Mouse (Mus musculus): ENCODE results near the gene Psrc1.
A peak's percentile ranks its signal among the peaks of the same experiment; 100 is the strongest.

Psrc1 gene

GRCm38 (mm10) chr3:108383485-108384354, at the start of gene Psrc1:
Gene Psrc1, plus strand, starts transcription at chr3:108383839.
- peak; percentile 43 to 52 for DNase-seq

- DNase-seq, result no peak
Observed at GRCm38 (mm10) chr3:108336878-108337277, 46.8 kb upstream of the Psrc1 start.

DNA sequence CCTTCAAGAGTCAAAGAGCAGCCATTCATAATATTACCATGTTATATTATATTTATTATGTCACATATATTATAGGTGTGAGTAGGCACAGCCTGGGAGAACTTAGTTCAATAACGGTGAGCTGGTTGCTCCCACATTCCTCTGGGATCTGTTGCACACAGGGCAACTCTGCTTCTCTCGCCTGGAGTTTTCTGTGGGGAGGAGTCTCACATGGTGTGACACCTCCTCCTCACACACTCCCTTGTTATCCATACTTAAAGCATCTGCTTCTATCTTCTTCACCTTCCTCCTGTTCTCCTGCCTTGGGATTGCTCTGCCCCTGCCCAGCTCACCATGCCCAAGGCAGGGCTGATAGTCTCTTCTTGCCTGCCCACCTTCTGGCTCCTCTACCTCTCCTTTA, 42.6 kb upstream of the Psrc1 start:
- no peak for DNase-seq

DNA sequence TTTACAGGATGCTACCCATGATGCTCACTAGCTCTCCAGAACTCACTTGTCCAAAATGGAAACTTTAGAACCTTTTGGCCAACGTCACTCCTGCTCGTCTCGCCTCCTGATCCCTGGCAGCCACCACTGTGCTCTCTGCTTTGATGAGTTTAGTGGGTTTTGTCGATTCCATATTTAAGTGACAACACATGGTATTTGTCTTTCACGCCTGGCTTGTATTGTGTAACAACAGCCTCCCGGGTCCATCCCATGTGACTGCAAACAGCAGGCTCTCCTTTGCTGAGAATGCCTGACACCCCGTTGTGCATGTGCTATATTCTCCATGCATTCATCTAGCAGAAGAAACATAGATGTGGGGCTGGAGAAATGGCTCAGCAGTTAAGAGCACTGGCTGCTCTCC, 41.5 kb upstream of the Psrc1 start:
- DNase-seq, result no peak

GRCm38 (mm10) chr3:108345855-108346254, 37.8 kb upstream of the Psrc1 start:
- no peak for DNase-seq

GRCm38 (mm10) chr3:108348376-108348775, 35.3 kb upstream of the Psrc1 start:
- no peak for DNase-seq

- DNase-seq, result no peak
Observed at GRCm38 (mm10) chr3:108355245-108355644, 28.4 kb upstream of the Psrc1 start.

DNA sequence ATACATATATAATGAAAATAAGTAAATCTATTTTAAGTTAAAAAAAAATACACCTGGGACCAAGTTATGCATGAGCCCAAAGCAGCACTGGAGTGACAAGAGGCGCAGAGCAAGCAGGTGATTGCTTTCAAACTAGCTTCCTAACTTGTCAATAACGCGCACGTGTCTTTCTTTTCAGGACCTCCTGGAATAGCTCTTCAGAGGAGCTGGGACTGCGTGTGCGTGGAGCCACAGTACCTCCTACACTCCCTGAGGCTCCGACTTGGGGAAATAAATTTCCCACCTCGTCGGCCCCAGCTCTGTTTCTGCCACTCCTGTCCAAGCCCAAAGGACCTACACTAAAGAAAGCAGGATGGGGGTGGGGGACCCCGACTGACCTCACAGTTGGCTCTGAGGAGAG, 26.6 kb upstream of the Psrc1 start:
- DNase-seq, result no peak

DNA sequence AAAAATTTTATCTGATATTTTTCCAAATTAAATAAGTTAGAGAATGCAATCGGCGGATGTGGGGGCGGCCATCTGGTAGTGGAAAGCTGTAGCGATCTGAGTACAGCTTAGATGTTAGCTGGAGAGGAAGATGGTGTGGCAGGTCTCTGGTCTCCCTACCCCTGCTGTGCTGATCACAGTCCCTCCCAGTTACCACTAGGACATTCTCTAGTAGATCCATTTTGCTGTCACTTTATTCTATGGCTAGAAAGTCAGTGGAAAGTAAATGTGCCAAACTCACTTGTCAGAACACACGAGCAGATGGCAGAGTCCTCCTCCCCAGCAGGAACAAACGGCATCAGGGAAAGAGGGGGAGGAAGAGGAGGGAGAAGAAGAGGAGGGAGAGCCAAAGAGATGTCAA, 25.2 kb upstream of the Psrc1 start:
- no peak for DNase-seq

DNA sequence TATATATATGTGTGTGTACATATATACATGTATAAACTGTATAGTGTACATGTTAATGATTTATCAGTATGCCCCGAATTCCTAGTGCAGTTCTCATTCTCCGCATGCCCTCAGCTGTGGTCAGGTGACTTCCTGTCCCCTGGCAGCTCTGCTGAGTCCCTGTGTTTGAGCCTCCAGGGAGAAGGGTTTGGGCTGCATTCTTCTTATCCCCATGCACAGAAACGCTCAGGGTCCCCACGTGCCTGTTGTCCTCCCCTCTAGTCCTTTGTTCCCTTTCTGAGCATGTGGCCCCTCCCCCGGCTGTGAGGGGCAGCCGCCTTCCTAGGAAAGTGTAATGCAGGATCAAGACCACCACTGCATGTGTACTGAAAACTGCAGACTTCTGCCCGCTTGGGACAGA, 22.7 kb upstream of the Psrc1 start:
- DNase-seq, result no peak

DNA sequence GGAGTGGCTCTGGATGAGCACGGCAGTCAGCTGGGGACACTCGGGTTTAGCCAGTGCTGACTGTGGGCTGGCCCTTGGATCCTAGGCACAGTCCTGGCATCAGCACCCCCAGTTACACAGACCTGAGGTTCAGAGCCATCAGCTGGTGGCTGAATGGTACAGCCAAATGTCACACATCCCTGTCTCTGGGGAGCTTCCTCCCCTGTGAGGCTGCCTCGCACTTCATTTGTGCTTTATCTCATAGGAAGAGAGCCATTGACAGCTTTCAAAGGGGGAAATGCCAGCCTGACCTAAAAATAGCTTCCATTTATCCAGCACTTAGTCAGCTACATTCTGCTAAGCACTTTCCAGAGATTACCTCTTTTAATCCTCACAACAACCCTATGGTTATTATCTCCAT, 20.0 kb upstream of the Psrc1 start:
- DNase-seq, result no peak

DNA sequence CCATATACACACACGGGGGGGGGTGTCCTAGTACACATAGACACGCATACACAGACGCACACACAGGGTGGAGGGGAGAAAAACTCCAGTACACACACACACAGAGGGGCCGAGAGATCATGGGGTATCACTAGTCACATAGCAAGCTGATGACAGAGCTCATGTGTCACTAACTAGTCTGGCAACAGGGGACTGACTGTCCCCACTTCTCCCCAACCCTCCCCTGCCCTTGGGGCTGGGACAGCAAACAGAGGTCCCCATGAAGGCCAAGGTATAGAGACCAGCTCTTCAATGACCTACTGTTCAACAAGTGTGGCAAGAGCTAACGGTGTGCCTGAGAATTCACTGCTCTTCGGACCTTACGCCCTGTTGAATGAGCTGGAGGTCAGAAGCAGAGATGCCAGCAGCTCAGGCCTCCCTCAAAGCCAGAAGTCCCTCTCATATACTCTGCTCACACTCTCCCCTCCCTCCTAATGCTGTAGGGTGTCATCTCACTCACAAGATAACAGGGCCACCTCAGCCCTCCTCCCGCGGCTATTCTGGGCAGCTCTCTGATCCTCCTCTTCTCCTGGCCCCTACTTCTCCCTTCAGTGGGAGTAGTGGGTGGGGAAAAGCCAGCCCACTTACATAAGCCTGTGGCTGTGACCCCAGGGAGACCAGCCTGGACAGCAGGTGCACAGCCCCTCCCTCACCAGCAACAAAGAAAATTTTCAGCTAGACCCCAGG, 19.2 kb upstream of the Psrc1 start, which contains the start of gene Mybphl:
Mybphl (plus strand) TSS at position 642 of the 726 bp plus-strand sequence.
- DNase-seq, result no peak

DNA sequence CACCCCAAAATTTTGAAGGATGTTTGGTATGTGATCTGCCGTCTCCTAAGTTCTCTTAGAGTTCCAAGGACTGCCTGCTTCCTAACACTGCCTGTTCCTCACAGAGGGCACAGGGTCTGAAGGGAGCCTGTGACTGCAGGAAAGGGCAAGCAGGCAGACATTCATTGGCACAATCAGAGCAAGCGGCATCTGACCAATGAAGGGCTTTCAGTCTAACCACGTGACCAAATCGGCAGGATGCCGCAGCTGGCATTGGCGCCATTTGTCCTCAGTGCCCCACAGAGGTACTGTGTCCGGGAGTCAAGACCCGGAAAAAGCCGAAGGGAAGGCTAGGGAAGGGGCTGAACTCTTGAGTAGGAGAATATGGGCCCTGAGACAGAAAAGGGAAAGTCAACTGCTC, 16.5 kb upstream of the Psrc1 start:
- DNase-seq, result no peak

DNA sequence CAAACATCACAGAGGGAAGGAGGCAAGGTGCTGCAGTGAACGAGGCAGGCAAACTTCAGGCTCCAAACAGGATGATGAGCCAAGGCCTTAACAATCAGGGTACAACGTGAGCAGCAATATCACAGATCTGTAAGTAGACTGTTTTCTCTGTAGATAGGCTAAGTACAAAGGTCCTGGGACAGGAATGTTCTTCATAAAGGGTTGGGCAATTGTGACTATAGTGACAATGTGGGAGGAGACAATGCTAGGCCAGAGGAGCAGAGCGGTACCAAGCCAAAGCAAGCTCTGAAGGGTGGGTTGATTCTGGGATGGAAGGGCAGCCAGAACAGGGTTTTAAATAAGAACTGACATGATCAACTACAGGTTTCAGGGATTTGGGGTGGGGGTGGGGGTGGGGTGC, 15.8 kb upstream of the Psrc1 start:
- DNase-seq, result no peak

DNA sequence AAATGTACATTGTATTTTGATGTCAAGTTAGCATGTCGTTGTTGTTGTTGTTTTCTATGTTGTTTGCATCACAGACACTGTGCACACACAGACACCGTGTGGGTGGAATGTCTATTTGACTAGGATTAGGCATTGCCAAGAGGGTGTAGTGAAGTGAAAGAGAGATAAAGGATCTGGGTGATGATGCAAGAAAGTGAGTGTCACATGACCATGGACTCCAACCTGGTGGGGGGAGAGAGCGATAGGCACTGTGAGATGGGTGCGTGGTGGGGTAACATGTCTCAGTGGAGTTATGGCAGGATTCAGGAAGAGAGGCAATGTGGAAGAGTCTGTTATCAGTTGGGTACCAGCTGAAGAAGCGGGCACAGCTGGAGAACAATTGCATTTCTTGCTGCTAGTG, 14.9 kb upstream of the Psrc1 start:
- no peak for DNase-seq

DNA sequence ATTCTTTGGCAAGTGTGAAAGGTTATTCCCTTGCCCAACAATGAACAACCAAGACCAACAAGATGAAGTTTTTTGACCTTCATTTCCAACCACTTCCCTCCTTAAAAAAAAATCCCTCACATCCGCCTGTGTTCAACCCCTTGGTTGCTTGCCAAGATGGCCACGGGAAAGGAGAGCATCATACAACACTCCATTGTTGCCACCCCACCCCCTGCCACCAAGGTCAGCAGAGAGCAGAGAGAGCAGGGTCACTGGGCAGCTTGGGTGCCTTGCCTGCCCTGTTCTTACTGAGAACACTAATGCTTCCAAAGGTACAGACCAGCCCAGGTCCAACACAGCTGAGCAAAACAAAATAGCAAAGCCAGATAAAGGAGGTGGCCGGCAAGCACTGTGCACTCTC, 11.4 kb upstream of the Psrc1 start:
- DNase-seq, result no peak

DNA sequence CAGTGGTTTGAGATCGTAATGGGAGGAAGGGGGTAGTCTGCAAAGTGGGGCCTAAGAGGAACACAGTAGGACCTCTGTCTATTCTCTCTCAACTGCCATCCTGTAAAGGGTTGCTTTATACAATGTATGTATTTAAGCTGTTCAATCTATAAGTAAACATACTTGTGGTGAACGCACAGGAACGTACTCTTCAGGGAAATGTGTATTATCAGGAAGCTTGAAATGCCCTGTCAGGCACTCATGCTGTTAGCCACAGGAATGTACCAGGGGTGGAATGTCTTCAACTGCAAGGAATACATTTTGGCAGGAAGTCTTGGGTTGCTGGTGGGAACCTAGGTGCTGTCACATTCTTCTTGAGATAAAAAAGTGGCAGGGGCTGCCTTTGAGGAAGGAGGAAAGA, 10.9 kb upstream of the Psrc1 start:
- no peak for DNase-seq

GRCm38 (mm10) chr3:108378875-108379663, 4.6 kb upstream of the Psrc1 start:
- DNase-seq, result no peak

GRCm38 (mm10) chr3:108380695-108381094, 2.9 kb upstream of the Psrc1 start:
- DNase-seq, result no peak

- DNase-seq, result peak; percentile 20 to 23
Observed at GRCm38 (mm10) chr3:108381945-108382875, 1.4 kb upstream of the Psrc1 start.

GRCm38 (mm10) chr3:108384425-108384824, 786 bp downstream of the Psrc1 start:
- DNase-seq, result no peak

DNA sequence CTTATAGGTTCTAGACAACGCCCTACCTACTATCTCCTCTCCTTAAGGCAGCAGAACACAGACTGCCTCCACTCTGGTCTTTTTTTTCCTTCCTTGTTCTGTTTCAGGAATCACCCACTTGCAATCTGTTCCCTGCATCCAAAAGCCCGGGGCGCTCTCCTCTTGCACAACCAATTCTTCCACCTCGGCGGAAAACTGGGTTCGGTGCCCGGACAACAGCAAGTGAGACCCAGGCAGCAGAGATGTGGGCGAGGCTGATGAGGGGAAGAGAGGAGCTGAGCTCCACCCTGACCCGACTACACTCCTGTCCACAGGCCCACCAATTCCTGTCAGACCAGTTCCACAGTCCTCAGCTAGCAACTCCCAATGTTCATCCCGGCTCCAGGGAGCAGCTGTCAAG, 2.5 kb downstream of the Psrc1 start:
- no peak for DNase-seq
